Comparison of ENCODE assay signal across 25 mouse cellular contexts in the genomic region with DNA sequence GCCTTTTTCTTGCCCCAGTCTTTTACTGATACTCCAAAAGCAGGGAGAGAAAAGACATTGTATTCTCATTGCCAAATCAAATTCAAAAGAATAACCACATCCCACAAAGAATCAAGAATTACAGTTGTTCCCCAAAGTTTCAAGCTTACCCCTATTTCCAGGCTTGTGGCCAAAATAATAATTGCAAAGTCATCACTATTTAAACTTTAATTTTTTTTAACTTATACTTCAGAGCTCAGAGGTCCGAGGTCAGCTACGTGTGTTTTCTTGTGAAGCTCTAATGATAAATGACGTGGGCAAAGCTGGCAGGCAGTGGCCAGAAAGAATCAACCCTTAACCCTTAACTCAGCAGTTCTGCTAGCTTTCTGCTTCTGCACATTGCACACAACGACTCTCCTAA. TPM values are rescaled to one million over a fixed set of nuclear protein-coding genes. Genes with fewer than 3 reads are reported as not detected.
DNase-seq lines count a peak whose midpoint lies in the region; TF ChIP-seq lines count a peak whose summit lies in the region.
"Had no signal": no experiment of that assay in that cellular context is flagged by ENCODE, and none has a peak within 500 bp of the region (broad histone marks: within the 10 kb centered on the region; RNA-seq: fewer than 3 reads in every experiment).

No protein-coding gene starts in this region.

- no peak overlapping the region for H3K4me3 ChIP-seq in kidney, adult 2 months (ENCODE audit: insufficient read depth, low read depth, low read length)
- no peak overlapping the region for H3K4me3 ChIP-seq in ES-E14 (ENCODE audit: insufficient read depth in 1 of 2, low read depth in 1 of 2, low read length in 2 of 2, poor library complexity in 1 of 2, severe bottlenecking in 1 of 2)
- H3K4me3 ChIP-seq in bone marrow macrophage, adult 2 months (ENCODE audit: insufficient read depth, low read length): peak overlapping the region; percentile 24; the same call in 1 of the 2 replicates
- H3K4me3 ChIP-seq: embryonic facial prominence, embryonic 10.5 days; embryonic facial prominence, embryonic 13.5 days; erythroblast, embryonic 14.5 days; forebrain, embryonic 13.5 days had no signal

- in situ Hi-C loops in ES-E14 (cut with MboI; ENCODE audit: low sequenced_read_pairs in 2 of 2, unreplicated experiment in 2 of 2): no loop called here

- H3K27ac ChIP-seq in kidney, adult 2 months (ENCODE audit: insufficient read depth, low read depth, low read length): no peak overlapping the region
- H3K27ac ChIP-seq in ES-E14 (ENCODE audit: insufficient read depth, low read depth, low read length, poor library complexity, severe bottlenecking): no peak overlapping the region
- peak overlapping the region; percentile 73 for H3K27ac ChIP-seq in bone marrow macrophage, adult 2 months (ENCODE audit: insufficient read depth, low read depth, low read length)
- H3K27ac ChIP-seq: embryonic facial prominence, embryonic 10.5 days; embryonic facial prominence, embryonic 13.5 days; forebrain, embryonic 13.5 days; hindbrain, embryonic 14.5 days; hindbrain, postnatal 0 days had no signal

- 14% methylated on average over 4 of the region's 4 CpGs for WGBS in kidney, adult 2 months

- no peak for TF ChIP-seq POLR2A in kidney, adult 2 months (IDR thresholded peaks at IDR 0.05; ENCODE audit: low read depth, low read length)
- no peak for TF ChIP-seq POLR2A in bone marrow macrophage, adult 2 months (IDR thresholded peaks at IDR 0.05; ENCODE audit: borderline replicate concordance, low read depth, low read length)

- H3K4me1 ChIP-seq in kidney, adult 2 months (ENCODE audit: control insufficient read depth, insufficient read depth, low read length): 0 out of 2 replicates have a peak, but pooled peaks cover 3% of the 10 kb centered on the region
- H3K4me1 ChIP-seq in ES-E14 (ENCODE audit: control insufficient read depth in 2 of 2, insufficient read depth in 2 of 2, low read length in 2 of 2, poor library complexity in 1 of 2): no peaks in the 10 kb centered on the region
- peaks cover 58% of the 10 kb centered on the region for H3K4me1 ChIP-seq in bone marrow macrophage, adult 2 months (ENCODE audit: control insufficient read depth, insufficient read depth, low read length)
- H3K4me1 ChIP-seq: forebrain, embryonic 13.5 days had no signal

- DNase-seq in kidney, adult 2 months: peak; percentile 26
- no peak for DNase-seq in kidney, postnatal 10 days
- DNase-seq in 416B (ENCODE audit: low read depth) (peak; percentile 42), ES-E14 (ENCODE audit: low read depth, low spot score) (no peak)
- DNase-seq in heart, postnatal 4 days: no peak
- DNase-seq in cerebellum, adult 18-20 months: no peak
- DNase-seq in thymus, postnatal 0 days (ENCODE audit: low spot score): no peak
- DNase-seq: adrenal gland, adult 8-10 months; adrenal gland, postnatal 25 days; cerebellum, adult 11 months; cerebellum, adult 8-10 months; cerebellum, postnatal 10 days; cerebellum, postnatal 36 days; embryo, embryonic 11 days; gastrocnemius, postnatal 10 days; gastrocnemius, postnatal 36 days; heart, adult 11 months had no signal

- no peaks in the 10 kb centered on the region for H3K36me3 ChIP-seq in kidney, adult 2 months (ENCODE audit: control insufficient read depth, insufficient read depth, low read length)
- H3K36me3 ChIP-seq in ES-E14 (ENCODE audit: control insufficient read depth, insufficient read depth, low read length, poor library complexity, severe bottlenecking): no peaks in the 10 kb centered on the region
- H3K36me3 ChIP-seq: embryonic facial prominence, embryonic 10.5 days; embryonic facial prominence, embryonic 13.5 days; G1E had no signal

- no peaks in the 10 kb centered on the region for H3K27me3 ChIP-seq in kidney, adult 2 months (replicated peaks; ENCODE audit: control insufficient read depth, insufficient read depth, low read length)
- H3K27me3 ChIP-seq: embryonic facial prominence, embryonic 13.5 days; forebrain, embryonic 13.5 days had no signal

- H3K9ac ChIP-seq in ES-E14 (ENCODE audit: insufficient read depth, low read depth, low read length, poor library complexity, severe bottlenecking): no peak overlapping the region
- H3K9ac ChIP-seq: embryonic facial prominence, embryonic 13.5 days; forebrain, embryonic 13.5 days; hindbrain, embryonic 14.5 days had no signal

- no peaks in the 10 kb centered on the region for H3K9me3 ChIP-seq in ES-E14 (ENCODE audit: control insufficient read depth, insufficient read depth, low read depth, low read length)
- H3K9me3 ChIP-seq: embryonic facial prominence, embryonic 10.5 days; embryonic facial prominence, embryonic 13.5 days; forebrain, embryonic 13.5 days; G1E had no signal

- no peak for TF ChIP-seq CTCF in kidney, adult 2 months (conservative IDR thresholded peaks at IDR 0.05; ENCODE audit: insufficient read depth, insufficient read length, low read depth, low read length)
- no peak for TF ChIP-seq CTCF in bone marrow macrophage, adult 2 months (IDR thresholded peaks at IDR 0.05; ENCODE audit: low read depth, low read length)

TF ChIP-seq in ES-E14, 5 proteins besides CTCF, POLR2A, EP300 and RAD21:
- TF ChIP-seq CHD2 (IDR thresholded peaks at IDR 0.05; ENCODE audit: low read depth, low read length) (no peak), ZC3H11A (IDR thresholded peaks at IDR 0.05; ENCODE audit: borderline replicate concordance, low read depth, low read length) (no peak), HCFC1 (IDR thresholded peaks at IDR 0.05; ENCODE audit: borderline replicate concordance, insufficient read depth, low read length) (no peak), ZNF384 (IDR thresholded peaks at IDR 0.05; ENCODE audit: low read depth, low read length) (no peak), MAFK (IDR thresholded peaks at IDR 0.05; ENCODE audit: insufficient read depth, low read depth, low read length) (peak; percentile 66; the same call in 1 of the 2 replicates)

RNA-seq across cellular contexts. Expression of a gene that starts 43.5 kb away (rescaled TPM):
- polyA plus RNA-seq in kidney, adult 2 months (2012; rRNA removed): 8.9 and 10.4 TPM in 2 replicates
- total RNA-seq in ES-E14 (2012; rRNA removed): 30.7 and 37.4 TPM in 2 replicates
- polyA plus RNA-seq in bone marrow macrophage, adult 2 months (2012; ENCODE audit: insufficient read depth, insufficient read length, missing spikeins): 22.5 and 23.1 TPM in 2 replicates
- 10 to 100 TPM; 25.5 to 28.0 TPM for total RNA-seq in heart, postnatal 4 days (2021)
- polyA plus RNA-seq in thymus, postnatal 0 days (2015; fragmentation: Nextera tagmentation; extraction: Ambion mirVana): 13.4 and 16.5 TPM in 2 replicates

Comparison
In these comparisons a context has a peak if more than half of its experiments do, and no peak if none do; other contexts are left out.
1. DNase-seq: peak in kidney, adult 2 months (single experiment) and 416B (single experiment); none in kidney, postnatal 10 days (single experiment), ES-E14 (single experiment), heart, postnatal 4 days (single experiment), cerebellum, adult 18-20 months (0 of 2) and thymus, postnatal 0 days (single experiment).